Mouse (Mus musculus) NIH3T3 (cell line): Measurements from ENCODE around the gene Tm4sf5.
"Not testable (repeated sequence)": the region's sequence is repeated elsewhere in the genome, so short reads cannot be mapped to it uniquely, and the experiment has no call there.

Source experiments
- DNase-seq: peaks from one replicate; pipeline ENCODE4 v3.0.0-alpha.2; 2012; ENCODE audit warnings: low read depth

The Tm4sf5 gene

DNA sequence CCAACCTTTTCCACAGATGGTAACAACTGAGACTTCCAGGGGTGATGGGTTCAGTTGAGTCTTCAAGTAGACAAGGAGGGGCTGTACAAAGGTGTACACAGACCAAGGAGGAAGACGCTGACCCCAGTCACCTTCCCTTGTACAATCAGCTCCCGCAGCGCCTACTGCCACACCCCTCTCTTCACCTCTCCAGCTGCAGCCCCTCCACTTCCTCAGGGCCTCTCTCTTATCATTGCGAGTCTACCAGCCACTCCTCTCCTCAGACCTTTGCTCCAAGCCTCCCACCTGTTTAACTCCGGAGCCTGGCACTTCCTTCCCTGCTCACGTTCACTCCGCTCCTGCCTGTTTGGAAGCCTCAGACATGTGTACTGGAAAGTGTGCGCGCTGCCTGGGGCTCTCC, at the start of gene Tm4sf5:
Tm4sf5 (plus strand) TSS at position 275 of the 400 bp plus-strand sequence.
- no peak for DNase-seq

DNA sequence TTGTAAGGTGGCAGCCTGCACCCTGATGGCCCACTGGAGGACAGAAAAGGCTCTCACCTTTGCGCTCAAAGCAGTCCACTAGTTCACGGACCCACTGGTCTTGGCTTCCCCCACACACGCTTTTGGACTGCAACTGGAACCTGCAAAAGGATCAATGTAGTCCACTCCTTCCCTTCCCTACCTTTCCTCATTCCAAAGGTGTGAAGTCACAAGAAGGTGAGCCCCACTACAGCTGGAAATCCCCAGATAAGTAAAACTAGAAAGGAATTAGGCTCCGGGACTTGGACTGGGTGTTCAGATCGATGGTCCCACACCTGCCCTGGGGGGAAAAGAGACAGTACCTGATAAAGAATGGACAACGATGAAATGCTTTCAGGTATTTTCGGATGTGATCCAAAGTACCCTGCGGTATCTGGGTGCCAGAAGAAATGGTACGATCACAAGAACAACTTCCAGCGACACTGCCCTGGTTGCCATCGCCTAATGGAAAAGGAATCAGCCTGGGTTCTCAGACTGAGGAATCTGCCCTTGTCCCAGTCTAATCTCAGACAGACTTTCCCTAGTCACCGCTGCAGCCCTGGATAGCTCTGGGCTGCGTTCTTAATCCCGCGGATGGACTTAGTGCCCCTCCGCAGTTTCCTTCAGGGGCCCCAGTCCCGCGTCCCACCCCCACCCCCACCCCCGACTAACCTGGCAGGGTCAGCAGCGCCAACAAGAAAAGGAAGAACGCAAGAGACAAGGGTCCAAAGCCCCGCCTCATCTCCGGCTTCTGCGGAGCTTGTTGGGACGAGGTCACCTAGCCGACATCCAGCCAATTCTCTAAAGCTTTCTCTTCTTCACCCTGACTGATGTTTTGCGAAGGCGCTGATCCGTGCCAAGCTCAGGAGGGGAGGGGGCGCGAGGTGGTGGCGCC, 46.1 kb upstream of the Tm4sf5 start, which contains the start of gene Zmynd15:
Zmynd15 (plus strand) TSS at position 746 of the 913 bp plus-strand sequence.
- DNase-seq = no peak

DNA sequence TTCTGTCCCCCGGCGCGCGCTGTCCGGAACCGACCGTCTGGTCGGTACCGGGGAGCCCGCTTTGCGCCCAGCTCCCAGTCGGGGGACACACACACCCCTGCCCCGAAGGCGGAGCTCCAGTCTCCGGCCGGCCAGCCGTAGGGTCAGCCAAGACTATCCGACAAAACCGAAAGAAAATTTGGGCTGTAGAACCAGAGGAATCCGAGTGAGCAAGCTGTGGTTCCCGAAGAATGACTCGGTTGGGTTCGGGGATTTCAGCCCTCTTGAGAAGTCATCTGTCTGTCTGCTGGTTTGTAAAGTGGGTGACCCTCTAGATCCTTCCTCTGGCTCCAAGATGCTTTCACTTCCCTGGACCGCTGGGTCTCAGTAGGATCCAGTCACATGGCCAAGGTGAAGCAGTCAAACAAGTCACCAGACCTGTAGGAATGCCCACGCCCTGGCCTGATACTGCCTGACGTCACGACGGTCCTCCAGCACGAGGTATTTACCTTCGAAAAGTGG, 45.4 kb upstream of the Tm4sf5 start, which contains the start of gene Cxcl16:
Cxcl16 (minus strand) TSS at position 384 of the 501 bp plus-strand sequence.
- DNase-seq = no peak

DNA sequence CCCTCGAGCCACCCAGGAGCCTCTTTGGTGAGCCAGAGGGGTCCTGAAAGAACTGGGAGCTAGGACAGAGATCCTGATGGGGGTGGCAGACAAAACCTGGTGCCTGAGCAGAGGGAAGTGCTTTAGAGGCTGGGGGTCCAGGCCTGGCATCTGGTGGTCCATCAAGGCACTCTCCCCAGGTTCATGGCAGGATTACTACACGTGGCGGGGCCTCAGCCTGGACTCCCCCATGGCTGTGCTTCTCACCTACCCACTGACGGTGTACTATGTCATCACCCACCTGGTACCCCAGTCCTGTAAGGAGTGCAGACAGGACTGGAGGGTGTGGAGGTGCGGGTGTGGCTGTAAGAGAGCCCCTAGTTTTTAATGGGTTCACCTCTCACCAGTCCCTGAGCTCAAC, 41.1 kb upstream of the Tm4sf5 start:
- DNase-seq = no peak

DNA sequence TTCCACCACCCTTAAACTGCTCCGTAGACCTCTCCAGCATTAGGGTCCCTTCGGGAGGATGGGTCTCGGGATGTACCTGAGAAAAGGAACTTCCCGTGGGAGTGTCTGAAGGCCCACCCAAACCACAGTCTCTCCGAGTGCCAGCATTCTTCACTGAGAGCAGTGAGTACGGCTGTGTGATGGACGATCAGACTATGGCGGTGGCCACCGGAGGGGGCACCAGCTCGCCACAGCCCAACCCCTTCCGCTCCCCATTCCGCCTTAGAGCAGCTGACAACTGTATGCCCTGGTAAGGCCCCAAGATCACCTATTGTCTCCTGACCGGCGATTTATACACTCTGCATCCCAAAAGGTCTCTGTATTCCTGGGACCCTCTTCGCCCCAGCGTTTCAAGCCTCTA, 39.8 kb upstream of the Tm4sf5 start:
- DNase-seq = no peak

DNA sequence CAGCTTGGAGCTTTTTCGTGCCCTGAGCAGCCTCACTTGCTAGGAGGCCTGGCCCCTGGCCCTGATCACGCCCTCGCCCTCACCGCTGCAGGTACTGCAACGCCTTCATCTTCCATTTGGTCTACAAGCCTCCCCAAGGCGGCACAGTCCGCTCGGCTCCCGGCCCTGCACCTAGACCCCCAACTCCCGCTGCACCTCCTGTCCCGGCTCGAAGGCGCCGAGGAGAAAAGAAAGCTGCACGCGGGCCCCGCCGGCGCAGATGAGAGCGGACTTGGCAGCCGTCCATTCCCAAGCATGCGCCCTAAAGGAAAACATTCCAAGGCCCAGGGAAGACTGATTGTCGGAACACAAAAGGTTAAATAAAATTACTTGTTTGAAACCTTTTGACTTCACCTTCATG, 39.2 kb upstream of the Tm4sf5 start:
- DNase-seq = no peak

DNA sequence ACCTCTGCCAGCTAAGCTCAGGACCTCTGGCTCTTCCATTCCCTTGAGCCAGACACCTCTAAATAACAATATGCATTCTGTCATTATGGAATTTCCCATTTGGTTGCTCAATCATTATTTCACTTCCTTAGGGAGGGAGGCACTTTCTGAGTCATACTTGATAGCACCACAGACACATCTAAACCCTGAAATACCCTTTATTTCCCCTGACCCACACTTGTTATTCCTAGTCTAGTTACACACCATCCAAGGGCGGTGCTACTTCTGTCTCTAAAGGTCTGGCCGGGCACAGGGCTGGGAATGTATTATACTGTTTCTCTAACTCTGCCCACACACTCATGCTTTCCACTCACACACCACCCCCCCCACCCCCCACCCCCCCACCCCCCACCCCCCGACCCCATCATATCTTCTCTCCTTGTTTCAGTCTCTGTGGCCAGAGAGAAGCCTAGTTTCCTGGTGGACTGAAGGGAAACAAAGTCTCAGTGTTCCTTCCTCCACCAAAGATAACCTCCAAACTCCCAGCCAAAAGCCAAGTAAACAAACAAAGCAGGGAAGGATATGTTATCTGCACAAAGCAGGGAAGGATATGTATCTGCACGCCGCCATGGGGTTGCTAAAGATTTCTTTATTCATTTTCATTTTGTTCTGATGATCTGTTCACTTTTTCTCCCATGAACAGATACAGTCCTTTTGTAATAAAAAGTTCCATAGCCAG, 37.0 kb upstream of the Tm4sf5 start:
- peak; percentile 50 for DNase-seq

DNA sequence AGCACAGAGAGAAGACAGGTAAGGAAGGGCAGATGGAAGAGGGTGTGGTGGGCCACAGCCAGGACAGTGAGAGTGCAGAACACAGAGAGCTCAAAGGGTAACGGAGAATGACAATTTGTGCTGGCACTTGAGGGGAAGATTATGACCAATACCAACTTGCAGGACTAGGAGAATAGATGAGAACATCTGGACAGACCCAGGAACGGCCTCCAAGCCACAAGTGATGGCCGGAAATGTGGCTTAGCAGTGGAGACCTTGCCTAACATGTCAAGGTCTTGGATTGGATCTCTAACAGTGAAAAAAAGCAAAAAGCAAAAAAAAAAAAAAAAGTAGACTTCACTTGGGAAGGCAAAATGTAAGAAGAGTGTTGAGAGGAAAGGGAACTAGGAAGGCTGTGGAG, 35.3 kb upstream of the Tm4sf5 start:
- no peak for DNase-seq

DNA sequence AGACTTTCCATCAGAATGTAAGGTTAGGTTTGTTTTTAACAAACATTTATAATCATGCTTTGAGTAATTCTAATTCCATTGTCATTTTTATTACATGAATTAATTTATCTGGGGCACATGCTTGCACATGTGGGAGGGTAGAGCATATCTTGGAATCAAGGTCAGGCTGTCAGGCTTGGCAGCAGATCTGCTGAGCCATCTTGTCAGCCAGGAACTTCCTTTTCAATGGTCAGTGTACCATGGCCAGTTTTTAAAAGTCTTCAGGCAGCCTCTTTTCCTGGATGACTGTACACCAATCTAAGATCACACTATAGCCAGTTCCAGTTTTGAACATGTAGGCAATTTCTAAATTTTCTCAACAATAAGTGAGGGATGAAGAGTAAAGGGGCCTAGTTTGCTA, 32.3 kb upstream of the Tm4sf5 start:
- DNase-seq = no peak

DNA sequence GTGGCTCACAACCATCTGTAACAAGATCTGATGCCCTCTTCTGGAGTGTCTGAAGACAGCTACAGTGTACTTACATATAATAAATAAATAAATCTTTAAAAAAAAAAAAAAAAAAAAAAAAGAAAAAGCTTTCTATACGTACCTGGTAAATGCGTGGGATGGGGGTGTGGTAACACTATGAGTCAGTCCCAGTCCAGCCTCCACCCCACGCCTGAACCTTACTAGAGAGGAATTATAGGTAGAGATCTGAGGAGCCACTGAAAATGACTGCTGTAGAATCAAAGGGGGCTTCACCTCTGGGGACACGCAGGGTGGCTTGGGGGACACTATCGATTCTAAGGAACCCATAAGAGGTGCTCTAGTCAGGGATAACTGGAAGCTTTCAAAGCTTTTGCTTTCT, 31.8 kb upstream of the Tm4sf5 start:
- DNase-seq = not testable (repeated sequence)

DNA sequence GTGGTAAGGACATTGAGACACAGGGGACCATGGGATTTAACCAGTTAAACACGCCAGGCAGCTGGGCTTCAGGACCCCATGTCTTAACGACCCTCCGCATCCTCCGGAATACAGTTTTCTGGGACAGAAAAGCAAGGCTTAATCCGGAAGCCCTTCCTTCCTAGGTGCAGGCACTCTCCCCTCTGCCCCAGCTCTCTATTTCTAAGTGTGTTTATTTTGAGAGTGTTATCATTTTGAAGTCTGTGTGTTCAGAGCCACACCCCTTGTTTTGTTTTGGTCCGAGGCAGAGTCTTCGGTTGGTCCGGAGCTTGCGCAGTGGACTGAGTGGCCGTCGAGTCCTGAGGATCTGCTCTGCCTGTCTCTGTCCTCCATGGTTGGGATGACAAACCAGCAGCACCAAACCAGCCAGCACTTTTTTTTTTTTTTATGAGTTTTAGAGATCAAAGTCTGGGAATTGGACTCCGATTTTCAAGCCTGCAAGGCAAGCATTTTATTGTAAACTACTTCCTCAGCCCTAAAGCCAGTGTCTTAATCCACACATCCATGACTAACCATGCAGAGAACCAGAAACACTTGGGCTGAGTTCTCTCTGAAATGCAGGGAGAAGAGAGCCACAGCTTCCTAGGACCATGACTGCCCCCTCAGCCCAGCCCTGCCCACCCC, 30.0 kb upstream of the Tm4sf5 start:
- no peak for DNase-seq

DNA sequence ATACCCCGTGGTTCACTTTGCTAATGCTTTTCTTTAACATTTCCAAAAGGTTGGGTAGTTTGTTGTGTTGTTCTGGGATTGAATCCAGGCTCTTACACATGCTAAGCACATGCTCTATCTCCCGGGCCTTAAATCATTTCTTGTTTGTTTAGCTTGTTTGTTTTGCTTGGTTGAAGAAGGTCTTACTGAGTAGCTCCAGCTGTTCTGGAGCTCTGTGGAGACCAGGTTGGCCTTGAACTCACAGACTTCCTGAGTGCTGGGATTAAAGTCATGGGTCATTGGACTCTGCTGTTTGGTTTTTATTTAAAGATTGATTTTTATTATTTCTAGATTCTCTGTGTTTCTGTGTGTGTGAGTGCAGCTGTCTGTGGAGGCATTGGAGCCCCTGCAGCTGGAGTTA, 19.5 kb upstream of the Tm4sf5 start:
- DNase-seq = peak; percentile 63

DNA sequence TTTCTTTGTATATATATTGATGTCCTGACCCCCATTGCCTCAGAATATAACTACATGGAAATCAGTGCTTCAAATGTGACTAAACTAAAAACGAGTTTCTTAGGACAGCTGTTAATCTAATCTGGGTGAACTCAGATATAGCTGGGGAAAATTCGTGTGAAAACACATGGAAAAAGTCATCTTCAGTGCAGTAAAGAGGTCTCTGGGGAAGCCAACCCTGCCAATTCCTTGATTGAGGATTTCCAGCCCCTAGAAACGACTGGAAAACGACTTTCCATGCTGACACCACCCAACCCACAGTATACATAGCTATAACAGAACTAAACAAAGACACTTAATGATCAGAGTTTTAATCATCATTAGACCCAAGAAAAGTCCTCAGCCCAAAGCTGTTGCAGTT, 17.2 kb upstream of the Tm4sf5 start:
- DNase-seq = no peak

DNA sequence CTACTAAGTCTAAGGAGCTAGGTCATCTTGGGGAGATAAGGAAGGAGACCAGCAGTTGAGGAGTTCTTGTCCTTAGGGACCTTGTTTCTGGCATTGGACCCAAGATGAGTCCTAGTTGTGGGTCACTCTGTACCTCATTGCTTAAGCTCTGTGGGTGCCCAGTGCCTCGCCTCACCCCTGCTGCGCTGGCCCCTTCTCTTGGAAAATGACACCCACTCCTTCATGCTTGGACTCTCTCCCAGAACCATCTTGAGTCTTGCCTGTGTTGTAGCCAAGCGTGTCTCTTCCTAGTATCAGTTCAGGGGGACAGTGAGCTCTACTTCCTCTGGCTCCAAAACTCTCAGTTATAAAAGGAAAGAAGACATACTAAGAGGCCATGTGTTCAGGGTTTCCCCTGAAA, 15.9 kb upstream of the Tm4sf5 start:
- DNase-seq = no peak

DNA sequence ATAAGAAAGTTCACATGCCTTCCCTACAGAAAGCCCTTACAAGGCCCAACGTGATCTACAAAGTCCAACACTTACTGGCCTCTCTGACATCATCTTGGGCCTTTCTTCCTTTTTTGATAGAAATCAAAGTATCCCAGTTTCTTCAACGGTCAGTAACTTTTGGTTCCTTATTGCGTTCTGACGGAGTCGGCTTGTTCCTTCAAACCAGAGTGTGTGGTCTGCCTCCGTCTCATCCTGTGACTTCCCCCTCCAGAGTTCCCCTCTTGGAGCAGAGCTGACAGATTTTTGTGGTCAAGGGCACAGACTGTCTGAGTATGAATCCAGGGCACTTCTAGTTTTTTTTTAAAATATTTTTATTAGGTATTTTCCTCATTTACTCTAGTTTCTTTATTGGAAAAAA, 15.4 kb upstream of the Tm4sf5 start:
- no peak for DNase-seq

DNA sequence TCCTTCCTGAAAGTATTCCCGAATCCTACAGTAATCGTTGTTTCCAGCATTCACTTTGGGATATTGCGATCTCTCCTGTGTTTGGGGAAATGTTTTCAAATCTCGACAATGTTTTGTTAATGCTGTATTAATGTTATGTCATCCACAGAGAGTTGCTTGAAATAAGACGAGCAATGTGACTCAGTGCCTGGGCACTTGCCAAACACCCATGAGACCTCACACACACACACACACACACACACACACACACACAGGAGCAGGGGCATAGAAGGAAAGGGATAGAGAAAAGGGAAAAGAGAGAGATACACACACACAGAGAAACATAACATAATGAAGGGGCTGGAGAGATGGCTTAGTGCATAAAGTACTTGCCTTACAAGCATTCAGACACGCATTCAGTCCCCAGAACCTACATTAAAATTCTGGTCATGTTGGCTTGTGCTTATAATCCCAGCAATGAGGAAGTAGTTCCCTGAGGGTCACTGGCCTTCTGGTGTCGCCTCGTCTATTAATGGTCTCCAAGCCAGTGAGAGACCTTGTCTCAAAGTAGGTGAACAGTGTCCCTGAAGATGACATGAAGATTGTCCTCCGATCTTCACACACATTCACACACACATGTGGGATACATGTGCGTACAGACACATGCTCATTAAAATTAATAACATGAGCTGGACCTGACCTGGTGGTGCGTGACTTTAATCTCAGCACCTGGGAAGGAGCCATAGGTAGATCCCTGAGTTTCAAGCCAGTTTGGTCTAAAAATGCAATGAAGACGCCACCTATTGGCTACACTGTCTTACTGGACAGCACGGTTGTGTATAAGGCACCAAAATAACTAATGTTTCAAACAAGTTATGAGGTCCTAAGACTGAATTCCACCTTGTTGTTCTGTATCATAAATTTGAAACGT, 5.2 kb upstream of the Tm4sf5 start:
- peak; percentile 75 for DNase-seq

DNA sequence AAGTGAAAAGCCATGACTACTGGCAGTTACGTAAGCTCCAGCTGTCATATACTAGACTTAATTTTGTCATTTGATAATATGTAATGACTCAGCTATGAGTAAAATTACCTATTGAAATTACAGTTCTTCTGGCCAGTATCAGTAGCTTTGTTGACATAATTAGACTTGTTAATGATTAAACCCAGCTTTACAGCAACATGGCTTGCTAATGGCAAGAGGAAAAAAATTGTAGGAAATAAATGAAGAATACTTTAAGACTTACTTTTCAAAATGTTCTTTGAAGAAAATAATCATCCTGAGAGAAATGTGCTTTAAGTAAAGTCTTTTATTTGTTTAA, 4.6 kb upstream of the Tm4sf5 start:
- DNase-seq = no peak

DNA sequence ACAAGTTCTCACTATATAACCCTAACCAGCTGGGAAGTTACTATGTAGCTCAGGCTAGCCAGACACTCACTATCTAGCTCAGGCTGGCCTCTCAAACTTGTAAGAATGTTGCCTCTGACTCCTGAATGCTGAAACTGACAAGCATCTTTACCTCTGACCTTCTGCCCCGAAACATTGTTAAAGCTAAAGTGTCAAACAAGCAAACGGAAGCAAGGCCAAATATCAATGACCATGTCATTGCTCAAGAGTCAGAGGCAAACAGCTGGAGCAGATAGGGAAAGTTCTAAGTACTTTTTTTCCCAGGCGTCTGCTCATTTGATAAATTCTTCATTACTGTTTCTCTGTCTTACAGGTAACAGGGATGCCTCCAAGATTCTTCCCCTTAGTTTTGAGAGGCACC, 3.0 kb upstream of the Tm4sf5 start:
- DNase-seq = no peak

DNA sequence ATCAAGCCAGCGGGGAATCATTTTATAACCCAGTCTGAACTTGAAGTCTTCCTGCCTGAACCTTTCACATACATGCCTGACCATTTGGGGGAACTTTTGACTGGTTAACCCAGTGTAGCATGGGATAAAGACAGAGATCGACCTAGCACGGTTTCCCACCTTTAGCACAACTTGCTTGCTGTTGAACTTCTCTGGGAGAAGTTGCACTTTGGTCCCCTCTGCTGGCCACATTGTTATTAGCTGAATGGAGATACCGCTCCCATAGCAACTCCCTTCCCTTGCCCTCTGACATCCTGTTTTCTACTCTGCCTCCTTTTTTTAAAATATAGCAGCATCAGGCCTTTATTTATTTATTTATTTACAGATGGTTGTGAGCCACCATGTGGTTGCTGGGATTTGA, 1.3 kb downstream of the Tm4sf5 start:
- DNase-seq = peak; percentile 84

DNA sequence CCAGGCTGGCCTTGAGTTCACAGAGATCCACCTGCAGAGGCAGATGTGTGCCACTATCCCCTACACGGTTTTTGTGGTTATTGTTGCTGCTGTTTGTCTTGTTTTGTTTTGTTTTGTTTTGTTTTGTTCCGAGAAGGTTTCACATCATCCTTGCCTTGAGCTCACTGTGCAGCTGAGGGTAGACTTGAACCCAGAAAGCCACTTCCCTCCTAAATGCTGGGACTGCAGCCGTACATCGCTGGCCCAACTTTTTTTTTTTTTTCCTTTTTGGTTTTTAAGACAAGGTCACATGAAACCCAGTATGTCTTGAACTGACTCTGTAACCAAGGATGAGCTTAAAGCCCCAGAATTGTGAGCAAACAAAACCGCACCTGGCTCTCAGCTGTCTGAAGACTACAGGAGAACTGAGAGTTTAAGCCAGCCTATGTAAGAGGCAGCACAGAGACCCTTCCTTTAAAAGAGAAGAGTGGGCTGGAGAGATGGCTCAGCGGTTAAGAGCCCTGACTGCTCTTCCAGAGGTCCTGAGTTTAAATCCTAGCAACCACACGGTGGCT, 2.0 kb downstream of the Tm4sf5 start:
- no peak for DNase-seq
